Mouse (Mus musculus): Measurements from ENCODE around the gene Tmem50b.
A peak's percentile ranks its signal among the peaks of the same experiment; 100 is the strongest.

- TF ChIP-seq POLR2A (IDR thresholded peaks at IDR 0.05; ENCODE audit: control insufficient read depth, extremely low read depth, insufficient read depth, low read length, poor library complexity) (no peak), CTCF (IDR thresholded peaks at IDR 0.05; ENCODE audit: borderline replicate concordance, control insufficient read depth, extremely low read depth, insufficient read depth, low read length, poor library complexity) (peak; percentile 51; the same call in 1 of the 2 replicates)
Observed at GRCm38 (mm10) chr16:91561099-91561498, 36.5 kb downstream of the Tmem50b start.
